Mouse (Mus musculus): ENCODE measurements around the gene Tmprss11a.

- TF ChIP-seq MAX (IDR thresholded peaks at IDR 0.05) (no peak), CTCF (IDR thresholded peaks at IDR 0.05; ENCODE audit: control insufficient read depth, insufficient read depth, insufficient read length) (no peak), CEBPB (IDR thresholded peaks at IDR 0.05; ENCODE audit: low read depth) (no peak), FOSL1 (IDR thresholded peaks at IDR 0.05; ENCODE audit: insufficient read depth, low read length, poor library complexity, severe bottlenecking) (no peak)
Observed at GRCm38 (mm10) chr5:86414280-86414679, 54.5 kb downstream of the Tmprss11a start.
